Mouse (Mus musculus): ENCODE measurements around the gene Ctbp1. TPM values are rescaled to one million over a fixed set of nuclear protein-coding genes. Genes with fewer than 3 reads are reported as not detected.

The Ctbp1 gene
- polyA plus RNA-seq, 1 experiment from 2014 or later, result 139 TPM

DNA sequence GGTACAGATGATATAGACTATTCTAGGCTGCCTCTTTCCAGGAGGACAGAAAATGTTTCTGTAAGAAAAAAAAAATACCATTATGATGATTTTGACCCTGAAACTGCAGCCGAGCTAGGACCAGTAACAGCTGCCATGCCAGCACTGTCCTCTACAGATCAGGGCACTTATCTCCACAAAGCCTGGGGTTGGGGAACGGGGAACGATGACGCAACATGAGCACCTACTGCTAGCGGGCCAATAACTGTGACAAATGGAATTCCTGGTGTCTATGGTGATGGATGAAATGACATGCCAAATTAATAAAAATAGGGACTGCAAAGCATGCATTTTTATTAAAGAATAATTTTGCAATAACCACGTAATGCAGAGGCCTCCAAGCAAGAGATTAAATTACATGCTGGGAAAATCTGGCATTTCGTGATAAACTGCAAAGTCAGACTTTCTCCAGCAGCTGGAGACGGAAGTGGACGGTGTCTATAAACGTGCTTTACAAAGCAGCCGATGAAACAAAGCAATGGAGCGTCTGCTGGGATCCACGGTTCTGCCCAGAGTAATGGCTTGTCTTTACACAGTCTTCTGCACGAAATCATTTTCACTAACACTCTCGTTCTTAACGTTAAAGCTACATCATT, 19.1 kb upstream of the Ctbp1 start:
- Histone ChIP-seq H3K27ac (ENCODE audit: low read depth, low read length) (no peak overlapping the region), H3K4me2 (replicated peaks; ENCODE audit: low read depth) (no peak overlapping the region), H3K27me3 (replicated peaks; ENCODE audit: control insufficient read depth, insufficient read depth, low read length) (no peaks in the 10 kb centered on the region), H3K4me1 (replicated peaks; ENCODE audit: control insufficient read depth, insufficient read depth, low read length) (no peaks in the 10 kb centered on the region), H3K9me3 (ENCODE audit: control insufficient read depth) (no peaks in the 10 kb centered on the region), H3K36me3 (ENCODE audit: control insufficient read depth, insufficient read depth) (no peaks in the 10 kb centered on the region), H3K9ac (ENCODE audit: low read depth, low read length) (no peak overlapping the region), H3K4me3 (ENCODE audit: low read depth, low read length) (no peak overlapping the region)
- TF ChIP-seq CTCF (IDR thresholded peaks at IDR 0.05; ENCODE audit: low read depth), result no peak
- no peak for ATAC-seq
- 20% methylated on average over 16 of the region's 16 CpGs for WGBS

GRCm38 (mm10) chr5:33283951-33284350, 9.2 kb upstream of the Ctbp1 start:
- Histone ChIP-seq H3K36me3 (ENCODE audit: control insufficient read depth, insufficient read depth) (no peaks in the 10 kb centered on the region), H3K27ac (ENCODE audit: low read depth, low read length) (no peak overlapping the region), H3K4me2 (replicated peaks; ENCODE audit: low read depth) (no peak overlapping the region), H3K27me3 (replicated peaks; ENCODE audit: control insufficient read depth, insufficient read depth, low read length) (no peaks in the 10 kb centered on the region), H3K9ac (ENCODE audit: low read depth, low read length) (no peak overlapping the region), H3K9me3 (ENCODE audit: control insufficient read depth) (no peaks in the 10 kb centered on the region), H3K4me1 (replicated peaks; ENCODE audit: control insufficient read depth, insufficient read depth, low read length) (no peaks in the 10 kb centered on the region), H3K4me3 (ENCODE audit: low read depth, low read length) (no peak overlapping the region)
- 72% methylated on average over 7 of the region's 7 CpGs for WGBS
- TF ChIP-seq CTCF (IDR thresholded peaks at IDR 0.05; ENCODE audit: low read depth), result no peak
- no peak for ATAC-seq

GRCm38 (mm10) chr5:33281428-33281827, 6.6 kb upstream of the Ctbp1 start:
- Histone ChIP-seq H3K4me2 (replicated peaks; ENCODE audit: low read depth) (no peak overlapping the region), H3K36me3 (ENCODE audit: control insufficient read depth, insufficient read depth) (no peaks in the 10 kb centered on the region), H3K4me1 (replicated peaks; ENCODE audit: control insufficient read depth, insufficient read depth, low read length) (no peaks in the 10 kb centered on the region), H3K9me3 (ENCODE audit: control insufficient read depth) (no peaks in the 10 kb centered on the region), H3K27me3 (replicated peaks; ENCODE audit: control insufficient read depth, insufficient read depth, low read length) (no peaks in the 10 kb centered on the region), H3K27ac (ENCODE audit: low read depth, low read length) (no peak overlapping the region), H3K9ac (ENCODE audit: low read depth, low read length) (no peak overlapping the region), H3K4me3 (ENCODE audit: low read depth, low read length) (no peak overlapping the region)
- no peak for ATAC-seq
- TF ChIP-seq CTCF (IDR thresholded peaks at IDR 0.05; ENCODE audit: low read depth), result no peak
- WGBS, result 63% methylated on average over 1 of the region's 1 CpGs

GRCm38 (mm10) chr5:33278950-33279349, 4.2 kb upstream of the Ctbp1 start:
- Histone ChIP-seq H3K9me3 (ENCODE audit: control insufficient read depth) (no peaks in the 10 kb centered on the region), H3K4me3 (ENCODE audit: low read depth, low read length) (no peak overlapping the region), H3K36me3 (ENCODE audit: control insufficient read depth, insufficient read depth) (no peaks in the 10 kb centered on the region), H3K27me3 (replicated peaks; ENCODE audit: control insufficient read depth, insufficient read depth, low read length) (no peaks in the 10 kb centered on the region), H3K9ac (ENCODE audit: low read depth, low read length) (no peak overlapping the region), H3K27ac (ENCODE audit: low read depth, low read length) (no peak overlapping the region), H3K4me2 (replicated peaks; ENCODE audit: low read depth) (no peak overlapping the region), H3K4me1 (replicated peaks; ENCODE audit: control insufficient read depth, insufficient read depth, low read length) (no peaks in the 10 kb centered on the region)
- TF ChIP-seq CTCF (IDR thresholded peaks at IDR 0.05; ENCODE audit: low read depth), result peak; percentile 57
- ATAC-seq, result no peak
- 54% methylated on average over 5 of the region's 5 CpGs for WGBS

DNA sequence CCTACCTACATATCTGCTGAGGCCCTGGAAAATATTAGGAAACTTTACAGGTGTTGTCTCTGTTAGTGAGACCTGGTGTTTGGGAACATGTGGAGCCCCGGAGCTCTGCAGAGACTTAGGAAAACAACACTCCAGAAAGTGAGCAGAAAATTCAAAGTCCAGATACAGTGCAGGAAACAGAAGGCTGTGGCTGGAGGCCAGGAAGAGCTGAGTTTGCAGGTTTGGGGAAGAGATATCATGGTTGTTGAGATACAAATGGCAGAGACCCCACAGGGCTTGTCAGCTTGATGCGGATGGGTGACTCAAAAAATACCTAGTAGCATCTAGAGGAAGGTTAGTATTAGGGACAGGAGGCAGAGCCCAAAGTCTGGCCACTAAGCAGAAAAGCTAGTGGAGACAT, 2.5 kb upstream of the Ctbp1 start:
- no peak for ATAC-seq
- no peak overlapping the region for H3K4me2 ChIP-seq (replicated peaks; ENCODE audit: low read depth)
- H3K4me1 ChIP-seq (replicated peaks; ENCODE audit: control insufficient read depth, insufficient read depth, low read length), result peaks cover 5% of the 10 kb centered on the region; the same call in 1 of the 2 replicates
- H3K36me3 ChIP-seq (ENCODE audit: control insufficient read depth, insufficient read depth), result no peaks in the 10 kb centered on the region
- H3K4me3 ChIP-seq (ENCODE audit: low read depth, low read length), result no peak overlapping the region
- no peak for TF ChIP-seq CTCF (IDR thresholded peaks at IDR 0.05; ENCODE audit: low read depth)
- 64% methylated on average over 2 of the region's 2 CpGs for WGBS
- H3K27me3 ChIP-seq (replicated peaks; ENCODE audit: control insufficient read depth, insufficient read depth, low read length), result no peaks in the 10 kb centered on the region
- H3K27ac ChIP-seq (ENCODE audit: low read depth, low read length), result no peak overlapping the region
- H3K9ac ChIP-seq (ENCODE audit: low read depth, low read length), result no peak overlapping the region
- H3K9me3 ChIP-seq (ENCODE audit: control insufficient read depth), result no peaks in the 10 kb centered on the region

DNA sequence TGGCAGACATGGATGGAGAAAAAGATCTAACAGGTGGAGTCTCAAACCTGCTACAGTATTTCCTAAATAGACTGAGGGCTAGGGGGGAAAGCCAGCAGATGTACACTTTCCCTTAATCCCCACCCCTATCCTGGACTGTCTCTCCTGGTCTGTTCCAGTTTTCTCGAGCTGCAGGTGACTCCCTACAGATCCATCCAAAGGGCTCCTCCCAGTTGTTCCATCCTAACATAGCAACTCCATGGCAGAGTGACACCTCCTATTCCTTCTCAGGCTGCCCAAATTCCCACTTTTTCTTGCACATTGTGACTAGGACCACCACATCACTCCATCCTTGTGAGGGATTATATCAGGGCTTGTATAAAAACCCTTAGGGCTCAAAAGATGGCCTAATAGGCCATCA, 960 bp upstream of the Ctbp1 start:
- Histone ChIP-seq H3K27ac (ENCODE audit: low read depth, low read length) (no peak overlapping the region), H3K9ac (ENCODE audit: low read depth, low read length) (no peak overlapping the region), H3K4me1 (replicated peaks; ENCODE audit: control insufficient read depth, insufficient read depth, low read length) (peaks cover 5% of the 10 kb centered on the region; the same call in 1 of the 2 replicates), H3K4me3 (ENCODE audit: low read depth, low read length) (no peak overlapping the region), H3K9me3 (ENCODE audit: control insufficient read depth) (no peaks in the 10 kb centered on the region), H3K27me3 (replicated peaks; ENCODE audit: control insufficient read depth, insufficient read depth, low read length) (no peaks in the 10 kb centered on the region), H3K36me3 (ENCODE audit: control insufficient read depth, insufficient read depth) (no peaks in the 10 kb centered on the region), H3K4me2 (replicated peaks; ENCODE audit: low read depth) (no peak overlapping the region)
- ATAC-seq, result no peak
- TF ChIP-seq CTCF (IDR thresholded peaks at IDR 0.05; ENCODE audit: low read depth), result no peak
- whole genome bisulfite sequencing, result 23% methylated on average over 1 of the region's 1 CpGs
